Mouse (Mus musculus): ENCODE data around the gene Ms4a10. TPM values are rescaled to one million over a fixed set of nuclear protein-coding genes. Genes with fewer than 3 reads are reported as not detected.

The Ms4a10 gene
- polyA plus RNA-seq, 1 experiment: not detected

- peaks cover 8% of the 10 kb centered on the region for H3K4me1 ChIP-seq (ENCODE audit: control insufficient read depth, insufficient read depth, low read length)
- no peak overlapping the region for H3K27ac ChIP-seq (ENCODE audit: insufficient read depth, low read length)
- TF ChIP-seq POLR2A (IDR thresholded peaks at IDR 0.05; ENCODE audit: low read depth, low read length): no peak
- no peak for TF ChIP-seq CTCF (IDR thresholded peaks at IDR 0.05; ENCODE audit: borderline replicate concordance, insufficient read depth, low read length)
- peak overlapping the region; percentile 84 for H3K4me3 ChIP-seq (ENCODE audit: insufficient read depth, low read length)
These were observed 28.0 kb downstream of the Ms4a10 start for GRCm38 (mm10) chr19:10946506-10946905.

GRCm38 (mm10) chr19:10943955-10944354 lies 30.5 kb downstream of the Ms4a10 start:
- Histone ChIP-seq H3K27ac (ENCODE audit: insufficient read depth, low read length) (no peak overlapping the region), H3K4me1 (ENCODE audit: control insufficient read depth, insufficient read depth, low read length) (peaks cover 7% of the 10 kb centered on the region; the same call in 1 of the 2 replicates), H3K4me3 (ENCODE audit: insufficient read depth, low read length) (no peak overlapping the region)
- TF ChIP-seq POLR2A (IDR thresholded peaks at IDR 0.05; ENCODE audit: low read depth, low read length): no peak

GRCm38 (mm10) chr19:10940801-10941457 lies 33.5 kb downstream of the Ms4a10 start:
- H3K4me3 ChIP-seq (ENCODE audit: insufficient read depth, low read length): no peak overlapping the region
- H3K4me1 ChIP-seq (ENCODE audit: control insufficient read depth, insufficient read depth, low read length): no peaks in the 10 kb centered on the region
- H3K27ac ChIP-seq (ENCODE audit: insufficient read depth, low read length): no peak overlapping the region
- TF ChIP-seq CTCF (IDR thresholded peaks at IDR 0.05; ENCODE audit: borderline replicate concordance, insufficient read depth, low read length) (no peak), POLR2A (IDR thresholded peaks at IDR 0.05; ENCODE audit: low read depth, low read length) (0 out of 2 replicates have a peak, but pooled peaks have one; percentile 25)

- Histone ChIP-seq H3K27ac (ENCODE audit: insufficient read depth, low read length) (no peak overlapping the region), H3K4me1 (ENCODE audit: control insufficient read depth, insufficient read depth, low read length) (no peaks in the 10 kb centered on the region), H3K4me3 (ENCODE audit: insufficient read depth, low read length) (no peak overlapping the region)
- TF ChIP-seq POLR2A (IDR thresholded peaks at IDR 0.05; ENCODE audit: low read depth, low read length) (no peak), CTCF (IDR thresholded peaks at IDR 0.05; ENCODE audit: borderline replicate concordance, insufficient read depth, low read length) (peak; percentile 93)
These were observed 34.2 kb downstream of the Ms4a10 start for GRCm38 (mm10) chr19:10940097-10940800.

- no peak for TF ChIP-seq POLR2A (IDR thresholded peaks at IDR 0.05; ENCODE audit: low read depth, low read length)
- no peak for TF ChIP-seq CTCF (IDR thresholded peaks at IDR 0.05; ENCODE audit: borderline replicate concordance, insufficient read depth, low read length)
- Histone ChIP-seq H3K4me3 (ENCODE audit: insufficient read depth, low read length) (no peak overlapping the region), H3K4me1 (ENCODE audit: control insufficient read depth, insufficient read depth, low read length) (no peaks in the 10 kb centered on the region), H3K27ac (ENCODE audit: insufficient read depth, low read length) (no peak overlapping the region)
These were observed 35.7 kb downstream of the Ms4a10 start for GRCm38 (mm10) chr19:10938771-10939170.

- no peak within 1 kb of the TSS for H3K4me3 ChIP-seq (ENCODE audit: insufficient read depth, low read length)
- no peaks in the 10 kb centered on the region for H3K4me1 ChIP-seq (ENCODE audit: control insufficient read depth, insufficient read depth, low read length)
- TF ChIP-seq CTCF (IDR thresholded peaks at IDR 0.05; ENCODE audit: borderline replicate concordance, insufficient read depth, low read length) (no peak), POLR2A (IDR thresholded peaks at IDR 0.05; ENCODE audit: low read depth, low read length) (no peak)
- no peak within 1 kb of the TSS for H3K27ac ChIP-seq (ENCODE audit: insufficient read depth, low read length)
These were observed 37.3 kb downstream of the Ms4a10 start, which contains the start of gene Ptgdr2 for GRCm38 (mm10) chr19:10937110-10937563. TSS of gene Ptgdr2 (plus strand) at chr19:10937160.

GRCm38 (mm10) chr19:10936077-10936476 lies 38.4 kb downstream of the Ms4a10 start:
- Histone ChIP-seq H3K4me1 (ENCODE audit: control insufficient read depth, insufficient read depth, low read length) (no peaks in the 10 kb centered on the region), H3K4me3 (ENCODE audit: insufficient read depth, low read length) (no peak overlapping the region), H3K27ac (ENCODE audit: insufficient read depth, low read length) (no peak overlapping the region)
- TF ChIP-seq POLR2A (IDR thresholded peaks at IDR 0.05; ENCODE audit: low read depth, low read length): no peak
- no peak; the same call in 1 of the 2 replicates for TF ChIP-seq CTCF (IDR thresholded peaks at IDR 0.05; ENCODE audit: borderline replicate concordance, insufficient read depth, low read length)

- no peak overlapping the region for H3K4me3 ChIP-seq (ENCODE audit: insufficient read depth, low read length)
- H3K4me1 ChIP-seq (ENCODE audit: control insufficient read depth, insufficient read depth, low read length): no peaks in the 10 kb centered on the region
- no peak overlapping the region for H3K27ac ChIP-seq (ENCODE audit: insufficient read depth, low read length)
- TF ChIP-seq CTCF (IDR thresholded peaks at IDR 0.05; ENCODE audit: borderline replicate concordance, insufficient read depth, low read length) (no peak), POLR2A (IDR thresholded peaks at IDR 0.05; ENCODE audit: low read depth, low read length) (no peak)
These were observed 39.4 kb downstream of the Ms4a10 start for GRCm38 (mm10) chr19:10935029-10935428.

GRCm38 (mm10) chr19:10930641-10931040 lies 43.8 kb downstream of the Ms4a10 start:
- Histone ChIP-seq H3K27ac (ENCODE audit: insufficient read depth, low read length) (no peak overlapping the region), H3K4me1 (ENCODE audit: control insufficient read depth, insufficient read depth, low read length) (peaks cover 7% of the 10 kb centered on the region), H3K4me3 (ENCODE audit: insufficient read depth, low read length) (no peak overlapping the region)
- TF ChIP-seq POLR2A (IDR thresholded peaks at IDR 0.05; ENCODE audit: low read depth, low read length): no peak
- TF ChIP-seq CTCF (IDR thresholded peaks at IDR 0.05; ENCODE audit: borderline replicate concordance, insufficient read depth, low read length): no peak

- peaks cover 11% of the 10 kb centered on the region for H3K4me1 ChIP-seq (ENCODE audit: control insufficient read depth, insufficient read depth, low read length)
- TF ChIP-seq POLR2A (IDR thresholded peaks at IDR 0.05; ENCODE audit: low read depth, low read length): no peak
- no peak for TF ChIP-seq CTCF (IDR thresholded peaks at IDR 0.05; ENCODE audit: borderline replicate concordance, insufficient read depth, low read length)
- no peak overlapping the region for H3K4me3 ChIP-seq (ENCODE audit: insufficient read depth, low read length)
- peak overlapping the region; percentile 24 for H3K27ac ChIP-seq (ENCODE audit: insufficient read depth, low read length)
These were observed 47.8 kb downstream of the Ms4a10 start for GRCm38 (mm10) chr19:10926666-10927065.

Measured in embryonic fibroblast, embryonic 13.5 days (primary cell).